Mouse (Mus musculus) hindbrain, embryonic 13.5 days (tissue): ENCODE measurements around the gene Aes. TPM values are rescaled to one million over a fixed set of nuclear protein-coding genes. Genes with fewer than 3 reads are reported as not detected.

Source experiments
- ATAC-seq: fragments of 200-750 bp; cut with Nextera tagmentation; 2 replicates; pipeline ENCODE4 v1.8.0; 2017; ENCODE audit warnings: moderate TSS enrichment; ENCODE audit not compliant: low FRiP score
- H3K27ac ChIP-seq: fragments of 300-500 bp; sonication (generic); 2 replicates; pipeline ENCODE4 v1.5.1; 2015; ENCODE audit warnings: inconsistent platforms, mild to moderate bottlenecking, moderate library complexity
- H3K27me3 ChIP-seq: fragments of 300-500 bp; sonication (generic); 2 replicates; pipeline ENCODE4 v1.6.1; 2015; ENCODE audit warnings: mild to moderate bottlenecking, inconsistent platforms
- H3K36me3 ChIP-seq: fragments of 300-500 bp; sonication (generic); 2 replicates; pipeline ENCODE4 v1.6.1; 2015; ENCODE audit warnings: mild to moderate bottlenecking, inconsistent platforms
- H3K4me1 ChIP-seq: fragments of 300-500 bp; sonication (generic); replicated peaks from 2 replicates; pipeline ENCODE4 v1.6.1; 2015; ENCODE audit warnings: inconsistent platforms
- H3K4me2 ChIP-seq: fragments of 300-500 bp; sonication (generic); 2 replicates; pipeline ENCODE4 v1.6.1; 2015; ENCODE audit warnings: inconsistent platforms, mild to moderate bottlenecking, moderate library complexity
- H3K4me3 ChIP-seq: fragments of 300-500 bp; sonication (generic); 2 replicates; pipeline ENCODE4 v1.5.1; 2015; ENCODE audit warnings: mild to moderate bottlenecking, inconsistent platforms
- H3K9ac ChIP-seq: fragments of 300-500 bp; sonication (generic); 2 replicates; pipeline ENCODE4 v1.6.1; 2015; ENCODE audit warnings: mild to moderate bottlenecking, inconsistent platforms
- H3K9me3 ChIP-seq: fragments of 300-500 bp; sonication (generic); 2 replicates; pipeline ENCODE4 v1.6.1; 2016; ENCODE audit warnings: inconsistent platforms
- WGBS: fragments of 180-500 bp; shearing (Covaris S2); methylation state at CpG from one replicate; pipeline ENCODE4 v1.1.7; 2015; 5-methylcytosine and 5-hydroxymethylcytosine counted together
- polyA plus RNA-seq: library from polyadenylated mRNA; unstranded; fragments of >200 nt; fragmentation: Nextera tagmentation; extraction: Ambion mirVana; gene quantifications from 2 replicates; pipeline ENCODE4 v1.2.1, GENCODE M21; 2015

The Aes gene
- polyA plus RNA-seq, result 545 and 558 TPM in 2 replicates

DNA sequence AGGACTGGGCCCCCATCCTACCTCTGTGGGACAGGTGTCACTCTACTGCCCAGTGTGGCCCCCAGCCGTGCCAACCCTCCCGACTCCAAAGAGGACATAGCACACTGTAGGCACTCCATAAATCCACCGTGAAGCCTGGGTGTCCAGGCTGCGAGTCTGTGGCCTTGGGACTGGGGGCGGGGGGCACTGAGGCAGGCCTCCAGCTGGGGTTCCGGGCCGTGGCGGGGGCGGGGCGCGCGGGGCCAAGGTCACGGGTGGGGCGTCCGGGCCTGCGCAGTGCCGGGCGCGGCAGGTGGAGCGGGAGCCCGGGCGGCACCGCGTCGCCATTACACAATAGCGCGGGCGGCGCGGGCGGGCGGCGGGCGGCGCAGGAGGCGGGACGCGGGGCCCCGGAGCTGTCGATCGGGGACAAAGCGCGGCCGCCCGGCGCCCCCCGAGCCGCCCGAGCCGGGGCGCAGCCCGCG is at the start of gene Aes:
Gene Aes (plus strand): TSS at position 326 of the 464 bp plus-strand sequence.
- peak within 1 kb of the TSS; percentile 96 for H3K4me2 ChIP-seq
- peak; percentile 70 for ATAC-seq
- H3K27ac ChIP-seq, result peak within 1 kb of the TSS; percentile 94
- H3K27me3 ChIP-seq, result peaks cover 13% of the 10 kb centered on the region
- no peaks in the 10 kb centered on the region for H3K9me3 ChIP-seq
- H3K36me3 ChIP-seq, result peaks cover 17% of the 10 kb centered on the region
- 0% methylated on average over 10 of the region's 53 CpGs for WGBS
- peak within 1 kb of the TSS; percentile 99 for H3K9ac ChIP-seq
- H3K4me3 ChIP-seq, result peak within 1 kb of the TSS; percentile 88
- peaks cover 45% of the 10 kb centered on the region for H3K4me1 ChIP-seq

DNA sequence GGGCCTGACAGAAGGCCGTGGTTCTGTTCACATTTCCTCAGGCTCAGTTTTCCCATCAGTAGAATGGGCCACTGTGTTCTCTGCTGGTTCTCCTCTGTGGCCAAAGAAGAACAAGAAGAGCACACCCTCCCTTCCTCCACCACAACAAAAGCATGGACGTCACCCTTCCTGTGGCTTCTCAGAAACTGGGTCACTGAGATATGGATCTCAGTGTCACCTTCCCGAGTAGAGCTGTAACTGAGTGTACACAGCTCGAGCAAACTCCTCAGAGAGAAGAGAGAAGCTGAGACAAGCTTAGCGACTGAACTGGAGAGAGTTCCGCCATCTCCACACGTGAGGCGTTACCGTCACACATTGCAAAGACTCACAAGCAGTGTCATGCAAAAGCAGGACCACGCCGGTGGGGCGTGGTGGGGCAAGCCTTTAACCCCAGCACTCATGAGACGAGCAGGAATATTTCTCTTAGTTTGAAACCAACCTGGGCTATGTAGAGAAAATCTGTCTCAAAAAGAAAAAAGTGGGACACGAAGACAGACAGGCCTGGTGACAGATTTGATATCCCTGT is 49.0 kb upstream of the Aes start:
- 84% methylated on average over 14 of the region's 14 CpGs for WGBS

GRCm38 (mm10) chr10:81513798-81514197 is 45.5 kb upstream of the Aes start:
- Histone ChIP-seq H3K4me2 (no peak overlapping the region), H3K27me3 (peaks cover 37% of the 10 kb centered on the region), H3K9me3 (peaks cover 5% of the 10 kb centered on the region; the same call in 1 of the 2 replicates), H3K4me1 (no peaks in the 10 kb centered on the region), H3K27ac (no peak overlapping the region), H3K36me3 (no peaks in the 10 kb centered on the region), H3K9ac (no peak overlapping the region), H3K4me3 (no peak overlapping the region)
- WGBS, result 83% methylated on average over 5 of the region's 5 CpGs
- no peak for ATAC-seq

More for the DNA sequence above, 49.0 kb upstream of the Aes start:
- no peak for ATAC-seq
- Histone ChIP-seq H3K4me3 (no peak overlapping the region), H3K36me3 (no peaks in the 10 kb centered on the region), H3K27me3 (peaks cover 28% of the 10 kb centered on the region), H3K4me1 (no peaks in the 10 kb centered on the region), H3K27ac (no peak overlapping the region), H3K9me3 (peaks cover 5% of the 10 kb centered on the region; the same call in 1 of the 2 replicates), H3K4me2 (no peak overlapping the region), H3K9ac (no peak overlapping the region)

DNA sequence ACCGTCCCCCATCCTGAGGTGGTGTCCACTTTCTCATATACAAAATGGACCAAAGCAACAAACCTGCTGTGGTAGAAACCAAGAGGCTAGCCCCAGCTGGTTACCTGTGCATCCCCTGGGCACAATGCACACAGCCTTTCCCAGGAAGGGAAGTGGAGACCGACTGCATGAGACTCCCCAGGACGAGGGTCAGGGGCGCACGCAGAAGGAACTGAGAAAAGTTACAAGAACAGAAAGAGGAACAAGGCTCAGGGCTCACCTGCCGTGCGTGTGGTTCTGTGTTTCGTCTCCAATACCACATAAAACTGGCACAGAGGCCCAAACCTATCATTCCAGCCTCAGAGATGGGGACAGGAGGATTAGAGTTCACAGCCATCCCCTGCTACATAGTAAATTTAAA is 42.1 kb upstream of the Aes start:
- Histone ChIP-seq H3K4me1 (no peaks in the 10 kb centered on the region), H3K9ac (no peak overlapping the region), H3K9me3 (peaks cover 5% of the 10 kb centered on the region; the same call in 1 of the 2 replicates), H3K27me3 (peaks cover 24% of the 10 kb centered on the region), H3K36me3 (no peaks in the 10 kb centered on the region), H3K27ac (no peak overlapping the region), H3K4me3 (no peak overlapping the region), H3K4me2 (no peak overlapping the region)
- WGBS, result 82% methylated on average over 8 of the region's 8 CpGs
- no peak for ATAC-seq

GRCm38 (mm10) chr10:81518546-81518945 is 40.7 kb upstream of the Aes start:
- no peak overlapping the region for H3K9ac ChIP-seq
- no peaks in the 10 kb centered on the region for H3K36me3 ChIP-seq
- H3K27ac ChIP-seq, result no peak overlapping the region
- 18% methylated on average over 4 of the region's 4 CpGs for WGBS
- no peaks in the 10 kb centered on the region for H3K4me1 ChIP-seq
- H3K4me3 ChIP-seq, result no peak overlapping the region
- no peak overlapping the region for H3K4me2 ChIP-seq
- H3K27me3 ChIP-seq, result peaks cover 12% of the 10 kb centered on the region
- no peak for ATAC-seq
- peaks cover 4% of the 10 kb centered on the region; the same call in 1 of the 2 replicates for H3K9me3 ChIP-seq

DNA sequence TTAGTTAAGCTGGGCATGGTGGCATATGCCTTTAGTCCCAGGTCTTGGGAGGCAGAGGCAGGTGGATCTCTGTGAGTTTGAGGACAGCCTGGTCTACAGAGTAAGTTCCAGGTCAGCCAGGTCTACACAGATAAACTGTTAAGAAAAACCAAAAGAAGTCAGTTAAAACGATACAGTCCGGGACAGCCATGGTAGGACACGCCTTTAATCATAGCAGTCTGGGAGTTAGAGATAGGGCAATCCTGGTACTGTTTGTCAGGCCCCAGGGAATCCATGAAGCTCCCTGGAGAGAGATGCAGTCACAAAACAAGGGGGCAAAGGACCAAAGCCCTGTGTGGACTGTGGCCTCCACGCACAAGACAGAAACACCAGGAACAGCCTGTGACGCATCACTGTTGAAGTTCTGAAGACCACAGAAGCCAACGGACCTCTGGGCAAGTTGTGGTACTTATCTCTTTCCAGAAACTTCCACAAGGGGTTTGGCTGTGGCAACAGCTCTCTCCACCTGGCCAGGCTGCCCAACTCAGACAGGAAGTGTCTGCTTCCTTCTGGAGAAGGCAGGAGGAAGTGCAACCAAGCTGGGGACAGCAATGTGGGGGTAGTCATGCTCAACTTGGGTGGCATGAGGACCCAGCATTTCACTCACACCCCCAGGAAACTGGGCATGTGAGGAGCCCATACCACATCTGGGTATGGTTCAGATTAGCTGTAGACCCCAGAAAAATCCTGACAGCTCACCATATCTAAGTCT is 39.9 kb upstream of the Aes start:
- H3K9ac ChIP-seq, result no peak overlapping the region
- no peaks in the 10 kb centered on the region for H3K4me1 ChIP-seq
- peaks cover 19% of the 10 kb centered on the region for H3K27me3 ChIP-seq
- 85% methylated on average over 6 of the region's 6 CpGs for WGBS
- H3K4me2 ChIP-seq, result no peak overlapping the region
- H3K4me3 ChIP-seq, result no peak overlapping the region
- no peak for ATAC-seq
- H3K9me3 ChIP-seq, result no peaks in the 10 kb centered on the region
- H3K27ac ChIP-seq, result no peak overlapping the region
- H3K36me3 ChIP-seq, result no peaks in the 10 kb centered on the region

- no peak overlapping the region for H3K4me2 ChIP-seq
- 76% methylated on average over 3 of the region's 3 CpGs for WGBS
Measured at GRCm38 (mm10) chr10:81519978-81520365, 39.3 kb upstream of the Aes start.

DNA sequence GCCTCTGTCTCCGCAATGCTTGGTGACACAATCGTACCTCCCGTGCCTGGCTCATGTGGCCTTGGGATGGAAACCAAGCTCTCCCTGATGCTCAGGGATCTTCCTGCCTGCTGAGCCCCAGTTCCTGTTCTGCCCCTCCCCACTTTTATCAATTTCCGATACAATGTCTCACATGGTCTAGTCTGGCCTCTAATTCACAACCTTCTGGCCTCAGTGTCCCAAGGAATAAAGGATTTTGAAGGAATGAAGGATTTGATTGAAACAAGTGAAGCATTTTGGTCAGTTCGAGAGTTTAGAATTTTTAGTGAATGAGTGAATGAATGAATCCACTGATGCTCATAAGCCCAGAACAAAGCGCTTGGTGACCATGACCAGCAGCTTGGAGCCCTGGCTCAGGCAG is 36.1 kb upstream of the Aes start:
- WGBS, result 79% methylated on average over 6 of the region's 6 CpGs
- Histone ChIP-seq H3K27me3 (peaks cover 17% of the 10 kb centered on the region), H3K27ac (no peak overlapping the region), H3K9me3 (no peaks in the 10 kb centered on the region), H3K4me3 (no peak overlapping the region), H3K4me1 (no peaks in the 10 kb centered on the region), H3K36me3 (peaks cover 2% of the 10 kb centered on the region; the same call in 1 of the 2 replicates), H3K9ac (no peak overlapping the region), H3K4me2 (no peak overlapping the region)
- no peak for ATAC-seq

More at GRCm38 (mm10) chr10:81519978-81520365, 39.3 kb upstream of the Aes start:
- no peaks in the 10 kb centered on the region for H3K36me3 ChIP-seq
- H3K27ac ChIP-seq, result no peak overlapping the region
- H3K9me3 ChIP-seq, result no peaks in the 10 kb centered on the region
- H3K4me1 ChIP-seq, result no peaks in the 10 kb centered on the region
- no peak overlapping the region for H3K9ac ChIP-seq
- H3K27me3 ChIP-seq, result peaks cover 25% of the 10 kb centered on the region
- ATAC-seq, result no peak
- no peak overlapping the region for H3K4me3 ChIP-seq

- Histone ChIP-seq H3K9me3 (no peaks in the 10 kb centered on the region), H3K27ac (no peak overlapping the region), H3K27me3 (peaks cover 17% of the 10 kb centered on the region), H3K4me2 (no peak overlapping the region), H3K36me3 (peaks cover 5% of the 10 kb centered on the region), H3K9ac (no peak overlapping the region; the same call in 1 of the 2 replicates), H3K4me1 (no peaks in the 10 kb centered on the region), H3K4me3 (no peak overlapping the region)
- WGBS, result 28% methylated on average over 19 of the region's 19 CpGs
- no peak for ATAC-seq
Measured at GRCm38 (mm10) chr10:81523570-81523969, 35.7 kb upstream of the Aes start.

- no peak for ATAC-seq
- 33% methylated on average over 9 of the region's 9 CpGs for WGBS
Measured at GRCm38 (mm10) chr10:81524051-81524605, 35.2 kb upstream of the Aes start, which contains the start of gene Gna15. Gna15 (minus strand) TSS chr10:81524225.

GRCm38 (mm10) chr10:81525017-81525694 is 34.1 kb upstream of the Aes start:
- Histone ChIP-seq H3K9me3 (no peaks in the 10 kb centered on the region), H3K9ac (no peak overlapping the region), H3K27me3 (peaks cover 17% of the 10 kb centered on the region), H3K4me3 (no peak overlapping the region), H3K27ac (no peak overlapping the region), H3K36me3 (peaks cover 21% of the 10 kb centered on the region), H3K4me1 (no peaks in the 10 kb centered on the region), H3K4me2 (no peak overlapping the region)
- ATAC-seq, result no peak
- 77% methylated on average over 12 of the region's 13 CpGs for WGBS

More at GRCm38 (mm10) chr10:81524051-81524605, 35.2 kb upstream of the Aes start, which contains the start of gene Gna15:
- Histone ChIP-seq H3K4me1 (no peaks in the 10 kb centered on the region), H3K36me3 (peaks cover 11% of the 10 kb centered on the region), H3K27me3 (peaks cover 17% of the 10 kb centered on the region), H3K27ac (no peak within 1 kb of the TSS), H3K9ac (no peak within 1 kb of the TSS; the same call in 1 of the 2 replicates), H3K4me3 (no peak within 1 kb of the TSS), H3K9me3 (no peaks in the 10 kb centered on the region), H3K4me2 (no peak within 1 kb of the TSS)

GRCm38 (mm10) chr10:81526779-81527178 is 32.5 kb upstream of the Aes start:
- H3K27ac ChIP-seq, result no peak overlapping the region
- peaks cover 37% of the 10 kb centered on the region for H3K36me3 ChIP-seq
- ATAC-seq, result peak; percentile 58
- peaks cover 17% of the 10 kb centered on the region for H3K27me3 ChIP-seq
- no peaks in the 10 kb centered on the region for H3K9me3 ChIP-seq
- no peak overlapping the region for H3K4me3 ChIP-seq
- H3K4me2 ChIP-seq, result no peak overlapping the region
- 14% methylated on average over 14 of the region's 14 CpGs for whole genome bisulfite sequencing
- no peaks in the 10 kb centered on the region for H3K4me1 ChIP-seq
- H3K9ac ChIP-seq, result no peak overlapping the region
